ENCODE assay signal across 10 mouse cellular contexts in genomic region chr2:125057250-125057815, GRCm38 (mm10). TPM values are rescaled to one million over a fixed set of nuclear protein-coding genes. Genes with fewer than 3 reads are reported as not detected.
DNase-seq lines count a peak whose midpoint lies in the region; ATAC-seq and TF ChIP-seq lines count a peak whose summit lies in the region.
"Had no signal": no experiment of that assay in that cellular context is flagged by ENCODE, and none has a peak within 500 bp of the region (broad histone marks: within the 10 kb centered on the region; RNA-seq: fewer than 3 reads in every experiment).

No protein-coding gene starts in this region.

- no peak overlapping the region for H3K9ac ChIP-seq in embryonic facial prominence, embryonic 14.5 days (ENCODE audit: low read depth, low read length)
- H3K9ac ChIP-seq in liver, postnatal 0 days (replicated peaks): no peak overlapping the region
- no peak overlapping the region for H3K9ac ChIP-seq in liver, embryonic 12.5 days
- H3K9ac ChIP-seq: embryonic facial prominence, embryonic 15.5 days; liver, embryonic 13.5 days had no signal

- peak; percentile 16 for DNase-seq in embryonic facial prominence, embryonic 14.5 days (ENCODE audit: low spot score)
- DNase-seq in embryonic facial prominence, embryonic 10.5 days (ENCODE audit: low spot score): no peak
- DNase-seq in liver, postnatal 0 days: no peak
- DNase-seq in brain, embryonic 14.5 days (ENCODE audit: low read depth): peak; percentile 65
- DNase-seq in left cerebral cortex, postnatal 10 days (ENCODE audit: extremely low spot score in 1 of 2, low spot score in 2 of 2): peak; percentile 30 to 37
- DNase-seq in urinary bladder, adult 2 months (ENCODE audit: low spot score): no peak
- DNase-seq in thymus, postnatal 4 days: no peak
- DNase-seq: liver, embryonic 13.5 days had no signal

- no peaks in the 10 kb centered on the region for H3K9me3 ChIP-seq in embryonic facial prominence, embryonic 14.5 days (ENCODE audit: control insufficient read depth, low read length)
- H3K9me3 ChIP-seq in embryonic facial prominence, embryonic 10.5 days: no peaks in the 10 kb centered on the region
- no peaks in the 10 kb centered on the region for H3K9me3 ChIP-seq in liver, postnatal 0 days (ENCODE audit: low read length)
- H3K9me3 ChIP-seq in liver, embryonic 12.5 days (replicated peaks): no peaks in the 10 kb centered on the region
- H3K9me3 ChIP-seq: embryonic facial prominence, embryonic 15.5 days; liver, embryonic 13.5 days had no signal

- ATAC-seq in embryonic facial prominence, embryonic 14.5 days (ENCODE audit: low read depth): no peak
- no peak for ATAC-seq in liver, postnatal 0 days
- no peak for ATAC-seq in liver, embryonic 12.5 days

- WGBS in embryonic facial prominence, embryonic 14.5 days: 38% methylated on average over 7 of the region's 7 CpGs
- 51% methylated on average over 7 of the region's 7 CpGs for WGBS in embryonic facial prominence, embryonic 10.5 days
- 25% methylated on average over 7 of the region's 7 CpGs for WGBS in liver, postnatal 0 days (ENCODE audit: insufficient replicate concordance)
- whole genome bisulfite sequencing in liver, embryonic 12.5 days (ENCODE audit: insufficient replicate concordance): 22% methylated on average over 7 of the region's 7 CpGs

- no peak overlapping the region for H3K27ac ChIP-seq in embryonic facial prominence, embryonic 14.5 days (replicated peaks; ENCODE audit: low read depth, low read length)
- H3K27ac ChIP-seq in embryonic facial prominence, embryonic 10.5 days (replicated peaks): no peak overlapping the region
- no peak overlapping the region for H3K27ac ChIP-seq in liver, postnatal 0 days (ENCODE audit: low read depth)
- H3K27ac ChIP-seq in liver, embryonic 12.5 days: no peak overlapping the region
- H3K27ac ChIP-seq: embryonic facial prominence, embryonic 15.5 days; liver, embryonic 13.5 days had no signal

- H3K4me2 ChIP-seq in embryonic facial prominence, embryonic 14.5 days (ENCODE audit: low read depth, low read length): no peak overlapping the region
- no peak overlapping the region for H3K4me2 ChIP-seq in liver, postnatal 0 days (ENCODE audit: low read depth, low read length)
- no peak overlapping the region for H3K4me2 ChIP-seq in liver, embryonic 12.5 days
- H3K4me2 ChIP-seq: embryonic facial prominence, embryonic 15.5 days; liver, embryonic 13.5 days had no signal

- no peak overlapping the region for H3K4me3 ChIP-seq in embryonic facial prominence, embryonic 14.5 days (ENCODE audit: low read depth, low read length)
- H3K4me3 ChIP-seq in embryonic facial prominence, embryonic 10.5 days: no peak overlapping the region
- no peak overlapping the region for H3K4me3 ChIP-seq in liver, postnatal 0 days (ENCODE audit: low read depth, low read length)
- H3K4me3 ChIP-seq in liver, embryonic 12.5 days: no peak overlapping the region
- H3K4me3 ChIP-seq: embryonic facial prominence, embryonic 15.5 days; liver, embryonic 13.5 days had no signal

- no peak for TF ChIP-seq POLR2A in brain, embryonic 14.5 days (IDR thresholded peaks at IDR 0.05; ENCODE audit: borderline replicate concordance, extremely low read depth, insufficient read depth, insufficient read length, poor library complexity, severe bottlenecking)

- no peaks in the 10 kb centered on the region for H3K27me3 ChIP-seq in embryonic facial prominence, embryonic 14.5 days (replicated peaks; ENCODE audit: control insufficient read depth, insufficient read depth, low read length)
- no peaks in the 10 kb centered on the region for H3K27me3 ChIP-seq in embryonic facial prominence, embryonic 10.5 days (replicated peaks; ENCODE audit: low read depth, poor library complexity, severe bottlenecking)
- H3K27me3 ChIP-seq in liver, postnatal 0 days (ENCODE audit: insufficient read depth, low read length): no peaks in the 10 kb centered on the region
- no peaks in the 10 kb centered on the region for H3K27me3 ChIP-seq in liver, embryonic 12.5 days (replicated peaks)
- H3K27me3 ChIP-seq: embryonic facial prominence, embryonic 15.5 days; liver, embryonic 13.5 days had no signal

- intact Hi-C loops in left cerebral cortex, postnatal 10 days (cut with DNase I): loop anchor here (2.0 kb wide), 1 partner anchor 131 kb away; no protein-coding TSS in a partner anchor

- no peaks in the 10 kb centered on the region for H3K36me3 ChIP-seq in embryonic facial prominence, embryonic 14.5 days (ENCODE audit: control insufficient read depth, insufficient read depth, low read length)
- no peaks in the 10 kb centered on the region for H3K36me3 ChIP-seq in embryonic facial prominence, embryonic 10.5 days (replicated peaks)
- no peaks in the 10 kb centered on the region for H3K36me3 ChIP-seq in liver, postnatal 0 days (replicated peaks; ENCODE audit: insufficient read depth, low read length)
- H3K36me3 ChIP-seq in liver, embryonic 12.5 days: no peaks in the 10 kb centered on the region
- H3K36me3 ChIP-seq: embryonic facial prominence, embryonic 15.5 days; liver, embryonic 13.5 days had no signal

- no peak for TF ChIP-seq EP300 in liver, postnatal 0 days (IDR thresholded peaks at IDR 0.05; ENCODE audit: low read depth)

- no peaks in the 10 kb centered on the region for H3K4me1 ChIP-seq in embryonic facial prominence, embryonic 14.5 days (ENCODE audit: control insufficient read depth, insufficient read depth, low read length)
- 0 out of 2 replicates have a peak, but pooled peaks cover 1% of the 10 kb centered on the region for H3K4me1 ChIP-seq in embryonic facial prominence, embryonic 10.5 days
- no peaks in the 10 kb centered on the region for H3K4me1 ChIP-seq in liver, postnatal 0 days (ENCODE audit: insufficient read depth)
- no peaks in the 10 kb centered on the region for H3K4me1 ChIP-seq in liver, embryonic 12.5 days
- H3K4me1 ChIP-seq: embryonic facial prominence, embryonic 15.5 days; liver, embryonic 13.5 days had no signal

- TF ChIP-seq CTCF in liver, postnatal 0 days (IDR thresholded peaks at IDR 0.05; ENCODE audit: low read depth): peak; percentile 37
- peak; percentile 56; the same call in 1 of the 2 replicates for TF ChIP-seq CTCF in brain, embryonic 14.5 days (IDR thresholded peaks at IDR 0.05; ENCODE audit: borderline replicate concordance, extremely low read depth, insufficient read depth, insufficient read length)

RNA-seq across cellular contexts. Expression of gene Slc24a5, which starts 10.6 kb away (rescaled TPM):
- 7.0 and 7.5 TPM in 2 replicates for polyA plus RNA-seq in embryonic facial prominence, embryonic 14.5 days (2014; fragmentation: Nextera tagmentation; extraction: Ambion mirVana)
- 3.7 and 7.8 TPM in 2 replicates for polyA plus RNA-seq in embryonic facial prominence, embryonic 10.5 days (2016; fragmentation: Nextera tagmentation; extraction: Ambion mirVana)
- polyA plus RNA-seq in liver, postnatal 0 days (2015; fragmentation: Nextera tagmentation; extraction: Ambion mirVana): 6.5 and 8.5 TPM in 2 replicates
- 10.5 and 12.5 TPM in 2 replicates for polyA plus RNA-seq in liver, embryonic 12.5 days (2016; fragmentation: Nextera tagmentation; extraction: Ambion mirVana)
- polyA plus RNA-seq in brain, embryonic 14.5 days (2012; rRNA removed): 1.4 and 1.5 TPM in 2 replicates
- total RNA-seq in left cerebral cortex, postnatal 10 days (2021): under 1 TPM in 1 of 2 experiments, not detected in 1; 0.26 TPM
- 0.15 and 0.16 TPM in 2 replicates for polyA plus RNA-seq in urinary bladder, adult 2 months (2012; rRNA removed)

Comparison
In these comparisons a context has a peak if more than half of its experiments do, and no peak if none do; other contexts are left out.
1. DNase-seq: peak in embryonic facial prominence, embryonic 14.5 days (single experiment), brain, embryonic 14.5 days (single experiment) and left cerebral cortex, postnatal 10 days (2 of 2); none in embryonic facial prominence, embryonic 10.5 days (single experiment), liver, postnatal 0 days (single experiment), urinary bladder, adult 2 months (single experiment) and thymus, postnatal 4 days (single experiment).